Mouse (Mus musculus) MEL (cell line): ENCODE measurements around the gene B3gat3.

ENCODE experiments used
- E2F4 ChIP-seq: IDR thresholded peaks from 2 replicates; pipeline ENCODE4 v1.6.1; 2011; ENCODE audit warnings: low read depth, low read length, improper control_type of control experiment, borderline replicate concordance
- MAX ChIP-seq: IDR thresholded peaks from 2 replicates; pipeline ENCODE4 v1.6.1; 2011; ENCODE audit warnings: low read length, improper control_type of control experiment
- POLR2A ChIP-seq, 2 experiments: IDR thresholded peaks; 2 replicates each; pipeline ENCODE4 v1.6.1; 2011 to 2012; ENCODE audit warnings: low read length in 2 of 2, mild to moderate bottlenecking in 2 of 2, control low read depth in 1 of 2, improper control_type of control experiment in 1 of 2, low read depth in 1 of 2, moderate library complexity in 1 of 2; ENCODE audit not compliant: control insufficient read depth in 1 of 2, insufficient read depth in 1 of 2, poor library complexity in 1 of 2

DNA sequence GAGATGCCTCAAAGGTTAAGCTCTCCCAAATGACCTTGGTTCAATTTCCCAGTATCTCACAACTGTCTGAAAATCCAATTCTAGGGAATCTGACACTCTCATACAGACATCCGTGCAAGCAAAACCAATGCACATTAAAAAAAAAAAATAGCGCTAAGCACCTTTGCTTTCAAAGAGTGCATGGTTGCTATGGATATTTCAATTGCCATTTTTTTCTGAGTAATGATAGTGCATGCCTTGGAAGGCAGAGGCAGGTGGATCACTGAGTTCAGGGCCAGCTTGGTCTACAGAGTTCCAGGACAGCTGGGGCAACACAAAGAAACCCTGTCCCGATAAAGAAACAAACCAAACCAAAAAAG, 39.2 kb upstream of the B3gat3 start:
- no peak for TF ChIP-seq E2F4
- no peak for TF ChIP-seq MAX
- no peak for TF ChIP-seq POLR2A (IDR thresholded peaks at IDR 0.05; ENCODE audit: control insufficient read depth in 1 of 2, insufficient read depth in 1 of 2, low read depth in 1 of 2, low read length in 2 of 2, poor library complexity in 1 of 2)
